Mouse (Mus musculus) liver, embryonic 14.5 days (tissue): Measurements from ENCODE around the gene Fancm. TPM values are rescaled to one million over a fixed set of nuclear protein-coding genes. Genes with fewer than 3 reads are reported as not detected.
A peak's percentile ranks its signal among the peaks of the same experiment; 100 is the strongest.
"Not testable (repeated sequence)": the region's sequence is repeated elsewhere in the genome, so short reads cannot be mapped to it uniquely, and the experiment has no call there.

Experiments
- ATAC-seq: fragments of 200-750 bp; cut with Nextera tagmentation; 2 replicates; pipeline ENCODE4 v1.8.0; 2017; ENCODE audit warnings: moderate number of reproducible peaks, mild to moderate bottlenecking, moderate library complexity; ENCODE audit not compliant: insufficient read depth
- DNase-seq, 3 experiments: peaks; one replicate each; pipeline ENCODE4 v3.0.0-alpha.2; 2012 to 2013; ENCODE audit warnings: low read depth in 3 of 3, low spot score in 3 of 3
- H3K27ac ChIP-seq: fragments of 300-500 bp; sonication (generic); 2 replicates; pipeline ENCODE4 v1.5.1; 2014; ENCODE audit warnings: moderate library complexity, mild to moderate bottlenecking, control low read depth, inconsistent platforms
- H3K27me3 ChIP-seq: fragments of 300-500 bp; sonication (generic); 2 replicates; pipeline ENCODE4 v1.6.1; 2014; ENCODE audit warnings: mild to moderate bottlenecking, low read length, moderate library complexity; ENCODE audit not compliant: control insufficient read depth, insufficient read depth
- H3K36me3 ChIP-seq: fragments of 300-500 bp; sonication (generic); replicated peaks from 2 replicates; pipeline ENCODE4 v1.6.1; 2014; ENCODE audit warnings: low read depth; ENCODE audit not compliant: control insufficient read depth, insufficient read depth
- H3K4me1 ChIP-seq, 2 experiments: fragments of 200-500 bp in 1 of 2; fragments of 300-500 bp in 1 of 2; sonication (generic) in 1 of 2; replicated peaks; 2 replicates each; pipeline ENCODE4 v1.6.1; 2012 to 2014; ENCODE audit warnings: antibody characterized with exemption in 1 of 2, inconsistent platforms in 1 of 2, low read length in 1 of 2; ENCODE audit not compliant: control insufficient read depth in 2 of 2, insufficient read depth in 2 of 2
- H3K4me2 ChIP-seq: fragments of 300-500 bp; sonication (generic); 2 replicates; pipeline ENCODE4 v1.6.1; 2014; ENCODE audit warnings: low read depth, mild to moderate bottlenecking, control low read depth, moderate library complexity
- H3K4me3 ChIP-seq, 2 experiments: fragments of 200-500 bp in 1 of 2; fragments of 300-500 bp in 1 of 2; sonication (generic) in 1 of 2; 2 replicates each; pipeline ENCODE4 v1.5.1; 2012 to 2014; ENCODE audit warnings: low read depth in 2 of 2, low read length in 2 of 2, mild to moderate bottlenecking in 2 of 2, control low read depth in 1 of 2, inconsistent platforms in 1 of 2, moderate library complexity in 1 of 2; ENCODE audit not compliant: insufficient read depth in 1 of 2
- H3K9ac ChIP-seq: fragments of 300-500 bp; sonication (generic); replicated peaks from 2 replicates; pipeline ENCODE4 v1.6.1; 2014; ENCODE audit warnings: mild to moderate bottlenecking, control low read depth, moderate library complexity
- H3K9me3 ChIP-seq: fragments of 300-500 bp; sonication (generic); 2 replicates; pipeline ENCODE4 v1.6.1; 2016; ENCODE audit warnings: low read length, mixed read lengths; ENCODE audit not compliant: control insufficient read depth
- CTCF ChIP-seq: IDR thresholded peaks from 2 replicates; pipeline ENCODE4 v1.5.1; 2016; ENCODE audit warnings: antibody characterized with exemption, low read depth, control low read depth
- EP300 ChIP-seq: IDR thresholded peaks from 2 replicates; pipeline ENCODE4 v1.6.1; 2016; ENCODE audit warnings: antibody characterized with exemption, low read depth
- WGBS: fragments of 180-500 bp; shearing (Covaris S2); extraction: QIAGEN DNeasy Blood & Tissue Kit; methylation state at CpG from one replicate; pipeline ENCODE4 v1.1.7; 2014; ENCODE audit not compliant: insufficient replicate concordance; 5-methylcytosine and 5-hydroxymethylcytosine counted together
- polyA plus RNA-seq, 2 experiments: library from polyadenylated mRNA; depleted of rRNA in 1 of 2; stranded (reverse) in 1 of 2; unstranded in 1 of 2; fragments of >200 nt; fragmentation: Nextera tagmentation in 1 of 2; extraction: Ambion mirVana in 1 of 2; gene quantifications; 2 replicates each; pipeline versions ENCODE4 v1.2.1 to v1.2.3; 2012 to 2014

The Fancm gene
- polyA plus RNA-seq, 2 experiments = 4.6 to 5.8 TPM

DNA sequence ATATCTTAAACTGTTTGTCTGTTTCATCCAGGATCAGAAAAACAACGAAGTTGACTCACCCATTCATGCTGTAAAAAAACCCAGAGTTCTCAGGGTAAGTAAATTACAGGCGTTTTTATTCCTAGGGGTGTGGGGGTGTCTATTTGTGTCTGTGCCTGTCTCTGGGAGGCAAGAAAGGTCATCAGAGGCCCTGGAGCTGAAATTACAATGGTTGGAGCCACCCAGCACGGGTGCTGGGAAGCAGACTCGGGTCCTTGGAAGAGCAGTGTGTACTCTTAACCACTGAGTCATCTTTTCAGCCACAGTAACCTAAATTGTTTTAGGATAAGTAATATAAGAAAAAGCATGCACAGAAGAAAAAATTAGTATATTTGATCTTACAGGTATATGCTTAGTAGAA lies 38.5 kb downstream of the Fancm start:
- Histone ChIP-seq H3K27ac (no peak overlapping the region), H3K4me3 (no peak overlapping the region), H3K4me1 (no peaks in the 10 kb centered on the region), H3K4me2 (no peak overlapping the region), H3K36me3 (peaks cover 16% of the 10 kb centered on the region; the same call in 1 of the 2 replicates), H3K9ac (no peak overlapping the region), H3K9me3 (no peaks in the 10 kb centered on the region), H3K27me3 (no peaks in the 10 kb centered on the region)
- no peak for TF ChIP-seq EP300
- no peak for TF ChIP-seq CTCF
- DNase-seq (no peak), ATAC-seq (no peak)
- WGBS = 80% methylated on average over 4 of the region's 4 CpGs

DNA sequence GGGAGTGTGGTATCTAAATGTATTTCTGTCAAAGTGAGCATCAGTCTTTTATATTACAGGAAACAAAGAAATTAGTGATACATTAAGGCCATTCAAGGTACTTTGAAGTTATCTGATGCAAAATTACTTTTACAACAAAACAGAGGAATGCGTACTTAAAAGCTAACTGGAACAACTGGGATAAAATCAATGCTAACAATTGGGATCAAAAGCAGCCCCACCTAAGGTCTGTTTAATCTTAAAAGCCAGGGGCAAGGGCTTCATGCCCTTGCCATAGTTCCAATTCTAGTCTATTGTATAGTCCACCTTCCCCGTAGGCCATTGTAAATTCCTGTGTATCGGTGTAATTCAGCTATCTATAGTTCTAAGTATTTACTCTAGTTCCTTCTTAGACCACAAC lies 39.6 kb downstream of the Fancm start:
- H3K27ac ChIP-seq, ATAC-seq, H3K4me3 ChIP-seq, H3K4me2 ChIP-seq, H3K27me3 ChIP-seq, H3K9me3 ChIP-seq, H3K9ac ChIP-seq, DNase-seq, H3K4me1 ChIP-seq: not testable (repeated sequence)
- WGBS = 83% methylated on average over 3 of the region's 3 CpGs
- H3K36me3 ChIP-seq = peaks cover 22% of the 10 kb centered on the region; the same call in 1 of the 2 replicates

DNA sequence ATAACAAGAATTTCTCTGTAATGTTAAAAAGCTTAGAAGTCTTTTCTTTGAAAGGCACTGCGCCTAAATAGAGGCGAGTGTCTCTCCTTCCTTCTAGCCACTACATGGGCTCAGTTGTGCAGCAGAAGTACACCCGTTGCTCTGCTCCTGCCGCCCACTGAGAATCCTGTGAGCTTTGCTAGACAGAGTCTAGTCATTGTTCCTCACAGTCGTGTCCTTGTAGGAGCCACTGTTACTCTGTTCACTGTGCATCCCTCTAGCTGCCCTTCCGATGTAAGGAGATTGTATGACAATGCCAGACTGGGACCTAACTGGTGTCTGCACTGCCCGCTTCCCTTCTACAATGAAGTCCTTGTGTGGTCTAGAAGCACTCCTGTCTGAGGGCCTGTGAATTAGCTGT lies 43.6 kb downstream of the Fancm start:
- H3K27me3 ChIP-seq = no peaks in the 10 kb centered on the region
- H3K4me2 ChIP-seq = no peak overlapping the region
- H3K9me3 ChIP-seq = no peaks in the 10 kb centered on the region
- no peak overlapping the region for H3K9ac ChIP-seq
- TF ChIP-seq CTCF (no peak), EP300 (no peak)
- no peak overlapping the region for H3K4me3 ChIP-seq
- DNase-seq (no peak), ATAC-seq (no peak)
- 85% methylated on average over 7 of the region's 7 CpGs for WGBS
- H3K27ac ChIP-seq = no peak overlapping the region
- peaks cover 22% of the 10 kb centered on the region; the same call in 1 of the 2 replicates for H3K36me3 ChIP-seq
- H3K4me1 ChIP-seq = no peaks in the 10 kb centered on the region

DNA sequence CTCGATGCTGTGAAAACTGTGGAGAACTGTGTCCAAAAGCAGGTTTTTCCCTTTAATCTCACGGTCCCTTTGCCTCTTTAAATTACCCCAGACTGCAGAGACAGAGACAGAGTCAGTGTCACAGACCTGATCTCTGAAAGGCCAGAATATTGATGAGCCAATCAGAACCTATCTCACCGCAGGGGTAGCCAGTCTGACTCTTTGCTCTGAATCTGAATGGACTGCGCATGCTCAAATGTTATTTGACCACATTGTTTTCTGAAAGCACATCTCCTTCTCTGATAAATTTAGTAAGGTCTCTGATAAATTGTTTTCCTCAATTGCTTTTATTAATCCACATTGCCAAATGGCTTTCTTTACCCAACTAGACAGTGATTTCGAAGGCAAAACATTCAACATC lies 44.0 kb downstream of the Fancm start:
- TF ChIP-seq EP300 (no peak), CTCF (no peak)
- no peak for ATAC-seq

DNA sequence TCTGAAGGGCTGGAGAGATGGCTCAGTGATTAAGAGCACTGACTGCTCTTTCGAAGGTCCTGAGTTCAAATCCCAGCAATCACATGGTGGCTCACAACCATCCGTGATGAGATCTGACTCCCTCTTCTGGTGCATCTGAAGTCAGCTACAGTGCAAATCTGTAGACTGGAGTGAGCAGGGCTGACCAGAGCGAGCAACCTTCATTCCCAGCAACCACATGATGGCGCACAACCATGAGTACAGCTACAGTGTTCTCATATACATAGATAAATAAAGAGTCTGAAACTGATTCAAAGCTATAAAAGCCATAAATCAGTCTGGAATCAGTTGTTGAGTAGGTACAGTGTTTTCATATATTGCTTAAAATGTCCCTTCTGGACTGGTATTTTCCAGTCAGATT lies 60.7 kb downstream of the Fancm start:
- TF ChIP-seq CTCF = 0 out of 2 replicates have a peak, but pooled peaks have one; percentile 18
- DNase-seq, H3K4me2 ChIP-seq, H3K4me3 ChIP-seq, H3K4me1 ChIP-seq, H3K9me3 ChIP-seq, ATAC-seq, H3K27me3 ChIP-seq, H3K9ac ChIP-seq, H3K27ac ChIP-seq: not testable (repeated sequence)
- 90% methylated on average over 4 of the region's 4 CpGs for WGBS
- peaks cover 48% of the 10 kb centered on the region for H3K36me3 ChIP-seq

More for the DNA sequence above, 44.0 kb downstream of the Fancm start:
- no peak for DNase-seq
- WGBS = 82% methylated on average over 5 of the region's 5 CpGs
- no peak overlapping the region for H3K4me3 ChIP-seq
- peaks cover 21% of the 10 kb centered on the region; the same call in 1 of the 2 replicates for H3K36me3 ChIP-seq
- H3K9me3 ChIP-seq = no peaks in the 10 kb centered on the region
- H3K27me3 ChIP-seq = no peaks in the 10 kb centered on the region
- no peak overlapping the region for H3K9ac ChIP-seq
- H3K27ac ChIP-seq = no peak overlapping the region
- no peaks in the 10 kb centered on the region for H3K4me1 ChIP-seq
- H3K4me2 ChIP-seq = no peak overlapping the region
